Mouse (Mus musculus): ENCODE data around the gene Ager. TPM values are rescaled to one million over a fixed set of nuclear protein-coding genes. Genes with fewer than 3 reads are reported as not detected.

The Ager gene
- polyA plus RNA-seq, 1 experiment from 2014 or later: 1.1 TPM

DNA sequence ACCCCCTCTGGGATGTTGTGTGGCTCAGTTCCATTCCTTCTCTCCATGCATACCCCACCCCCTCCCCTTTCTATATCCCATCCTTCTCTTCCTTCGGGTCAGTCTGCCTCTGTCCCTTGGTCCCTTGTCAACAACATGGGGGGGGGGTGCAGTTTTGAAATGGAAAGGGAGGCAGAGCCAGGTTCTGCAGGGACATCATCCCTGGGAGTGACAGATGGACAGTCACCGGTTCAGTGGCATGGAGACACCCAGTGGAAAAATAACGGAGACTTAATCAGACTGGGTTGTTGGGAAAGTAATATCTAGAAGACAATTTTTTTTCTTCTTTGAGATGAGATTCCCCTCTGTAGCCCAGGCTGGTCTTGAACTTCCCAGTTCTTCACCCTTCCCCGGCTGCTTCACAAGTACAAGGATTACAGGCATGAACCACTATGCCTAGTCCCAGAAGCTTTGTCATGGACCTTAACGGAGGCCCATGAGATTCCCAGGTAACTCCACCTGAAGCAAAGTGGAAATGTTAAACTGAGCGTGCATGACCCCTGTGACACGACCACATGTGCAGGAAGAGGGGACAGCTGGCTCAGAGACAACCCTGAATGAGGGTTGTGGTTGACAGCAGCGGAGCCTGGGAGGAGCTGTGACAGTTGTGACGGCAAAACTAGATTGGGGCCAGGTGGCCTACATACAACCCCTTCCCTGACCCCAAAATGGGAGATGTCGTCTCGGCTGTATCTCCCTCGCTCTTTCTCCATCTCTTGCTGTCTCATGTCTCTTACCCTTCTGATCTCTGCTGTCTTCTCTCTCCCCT is 32.3 kb downstream of the Ager start:
- H3K4me2 ChIP-seq (ENCODE audit: low read length): peak overlapping the region; percentile 87
- H3K9me3 ChIP-seq (replicated peaks; ENCODE audit: control insufficient read depth, low read length): no peaks in the 10 kb centered on the region
- H3K27me3 ChIP-seq (replicated peaks; ENCODE audit: control insufficient read depth, insufficient read depth, low read length): peaks cover 20% of the 10 kb centered on the region
- ATAC-seq (no peak), DNase-seq (ENCODE audit: low spot score) (no peak)
- H3K4me3 ChIP-seq (ENCODE audit: low read depth, low read length): peak overlapping the region; percentile 71
- H3K9ac ChIP-seq (ENCODE audit: low read length): peak overlapping the region; percentile 52
- H3K4me1 ChIP-seq (ENCODE audit: control insufficient read depth, insufficient read depth, low read length): peaks cover 40% of the 10 kb centered on the region
- 21% methylated on average over 12 of the region's 12 CpGs for WGBS
- peaks cover 5% of the 10 kb centered on the region for H3K36me3 ChIP-seq (ENCODE audit: control insufficient read depth, insufficient read depth, low read length)
- peak overlapping the region; percentile 9; the same call in 1 of the 2 replicates for H3K27ac ChIP-seq (ENCODE audit: low read depth, low read length)

DNA sequence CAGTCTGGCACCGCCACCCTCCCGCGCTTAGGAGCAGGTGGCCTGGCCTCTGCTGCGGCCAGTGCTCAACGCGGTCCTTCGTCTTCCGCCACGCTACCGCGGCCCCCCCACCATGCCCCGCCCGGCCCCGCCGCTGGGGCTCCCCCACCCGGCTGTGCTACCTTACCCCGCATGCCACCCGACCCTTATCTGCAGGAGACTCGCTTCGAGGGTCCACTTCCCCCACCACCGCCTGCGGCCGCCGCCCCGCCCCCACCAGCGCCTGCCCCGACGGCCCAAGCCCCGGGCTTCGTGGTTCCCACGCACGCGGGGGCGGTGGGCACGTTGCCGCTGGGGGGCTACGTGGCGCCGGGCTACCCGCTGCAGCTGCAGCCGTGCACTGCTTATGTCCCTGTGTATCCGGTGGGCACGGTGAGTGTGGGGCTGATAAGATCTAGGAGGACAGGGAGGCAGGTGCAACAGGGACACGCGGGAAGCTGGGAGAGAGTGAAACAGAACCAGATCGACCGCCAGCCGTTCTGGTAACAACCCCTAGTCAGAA is 33.2 kb downstream of the Ager start:
- 4% methylated on average over 45 of the region's 48 CpGs for WGBS

DNA sequence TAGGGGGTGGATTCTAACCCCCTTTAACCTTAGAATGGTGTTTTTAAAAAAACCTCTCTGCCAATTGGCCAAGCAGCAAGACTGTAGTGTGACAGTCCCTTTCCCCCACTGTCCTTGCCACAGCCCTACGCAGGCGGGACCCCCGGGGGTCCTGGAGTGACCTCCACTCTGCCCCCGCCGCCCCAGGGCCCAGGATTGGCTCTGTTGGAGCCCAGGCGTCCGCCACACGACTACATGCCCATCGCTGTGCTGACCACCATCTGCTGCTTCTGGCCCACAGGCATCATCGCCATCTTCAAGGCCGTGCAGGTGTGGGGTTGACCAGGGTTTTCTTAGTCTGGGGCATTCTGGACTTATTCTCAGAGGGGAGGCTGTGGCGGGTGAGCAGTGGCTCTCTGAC is 34.0 kb downstream of the Ager start:
- H3K36me3 ChIP-seq (ENCODE audit: control insufficient read depth, insufficient read depth, low read length): no peaks in the 10 kb centered on the region
- DNase-seq (ENCODE audit: low spot score) (no peak), ATAC-seq (no peak)
- peaks cover 34% of the 10 kb centered on the region for H3K4me1 ChIP-seq (ENCODE audit: control insufficient read depth, insufficient read depth, low read length)
- 8% methylated on average over 12 of the region's 12 CpGs for WGBS
- peaks cover 20% of the 10 kb centered on the region for H3K27me3 ChIP-seq (replicated peaks; ENCODE audit: control insufficient read depth, insufficient read depth, low read length)
- H3K9ac ChIP-seq (ENCODE audit: low read length): peak overlapping the region; percentile 41
- H3K27ac ChIP-seq (ENCODE audit: low read depth, low read length): no peak overlapping the region
- H3K4me2 ChIP-seq (ENCODE audit: low read length): peak overlapping the region; percentile 87
- peak overlapping the region; percentile 25 for H3K4me3 ChIP-seq (ENCODE audit: low read depth, low read length)
- no peaks in the 10 kb centered on the region for H3K9me3 ChIP-seq (replicated peaks; ENCODE audit: control insufficient read depth, low read length)

More for the DNA sequence above, 33.2 kb downstream of the Ager start:
- H3K9me3 ChIP-seq (replicated peaks; ENCODE audit: control insufficient read depth, low read length): no peaks in the 10 kb centered on the region
- ATAC-seq: no peak
- H3K27ac ChIP-seq (ENCODE audit: low read depth, low read length): no peak overlapping the region
- H3K4me2 ChIP-seq (ENCODE audit: low read length): peak overlapping the region; percentile 87
- DNase-seq (ENCODE audit: low spot score): no peak
- H3K4me1 ChIP-seq (ENCODE audit: control insufficient read depth, insufficient read depth, low read length): peaks cover 40% of the 10 kb centered on the region
- peak overlapping the region; percentile 52 for H3K9ac ChIP-seq (ENCODE audit: low read length)
- H3K36me3 ChIP-seq (ENCODE audit: control insufficient read depth, insufficient read depth, low read length): no peaks in the 10 kb centered on the region
- peak overlapping the region; percentile 71 for H3K4me3 ChIP-seq (ENCODE audit: low read depth, low read length)
- peaks cover 20% of the 10 kb centered on the region for H3K27me3 ChIP-seq (replicated peaks; ENCODE audit: control insufficient read depth, insufficient read depth, low read length)

DNA sequence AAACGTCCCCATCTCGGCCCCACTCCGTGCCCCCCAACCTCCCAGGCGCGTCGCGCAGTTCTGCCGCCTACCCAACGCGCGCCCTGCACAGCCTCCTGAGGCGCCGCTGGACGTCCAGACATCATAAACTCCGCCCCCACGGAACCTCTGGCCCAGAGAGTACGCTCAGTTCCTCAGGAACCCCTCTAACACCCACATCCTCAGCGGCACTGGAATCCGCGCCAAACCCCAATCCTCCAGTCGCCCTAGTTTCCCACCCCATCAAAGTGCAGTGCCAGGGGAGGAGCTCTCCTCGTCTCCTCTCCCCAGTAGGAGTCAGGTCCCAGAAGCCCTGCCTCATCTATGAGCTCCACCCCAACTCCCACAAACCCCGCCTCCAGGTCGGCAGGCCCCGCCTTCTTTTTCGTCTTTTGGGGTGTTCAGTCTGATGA is 34.6 kb downstream of the Ager start:
- DNase-seq (ENCODE audit: low spot score): peak; percentile 60

DNA sequence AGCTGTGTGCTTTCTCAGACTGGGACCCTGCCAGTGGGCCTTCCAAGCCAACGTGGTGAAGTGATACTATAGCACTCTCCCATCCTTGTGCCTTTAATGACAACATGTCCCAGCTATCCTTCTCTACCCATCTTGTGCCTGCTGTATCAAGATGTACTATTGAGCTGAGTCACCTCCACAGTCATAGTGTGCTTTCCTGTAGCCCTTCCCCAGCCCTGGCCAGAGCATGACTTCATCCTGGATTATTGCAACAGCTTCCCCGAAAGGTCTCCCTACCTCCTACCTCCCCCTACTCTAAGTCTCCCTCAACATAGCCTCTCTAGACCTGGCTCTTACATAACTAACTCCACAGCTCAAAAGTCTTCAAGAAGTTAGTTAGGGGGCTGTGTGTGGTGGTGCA is 38.0 kb downstream of the Ager start:
- 82% methylated on average over 2 of the region's 2 CpGs for WGBS
- Histone ChIP-seq H3K27ac (ENCODE audit: low read depth, low read length) (no peak overlapping the region), H3K9me3 (replicated peaks; ENCODE audit: control insufficient read depth, low read length) (no peaks in the 10 kb centered on the region), H3K4me3 (ENCODE audit: low read depth, low read length) (no peak overlapping the region), H3K27me3 (replicated peaks; ENCODE audit: control insufficient read depth, insufficient read depth, low read length) (peaks cover 15% of the 10 kb centered on the region), H3K36me3 (ENCODE audit: control insufficient read depth, insufficient read depth, low read length) (no peaks in the 10 kb centered on the region), H3K9ac (ENCODE audit: low read length) (no peak overlapping the region), H3K4me2 (ENCODE audit: low read length) (no peak overlapping the region), H3K4me1 (ENCODE audit: control insufficient read depth, insufficient read depth, low read length) (peaks cover 13% of the 10 kb centered on the region)
- no peak for DNase-seq (ENCODE audit: low spot score)
- no peak for ATAC-seq

More for the DNA sequence above, 34.6 kb downstream of the Ager start:
- under 1% methylated on average over 26 of the region's 26 CpGs for WGBS
- Histone ChIP-seq H3K4me2 (ENCODE audit: low read length) (peak overlapping the region; percentile 87), H3K4me1 (ENCODE audit: control insufficient read depth, insufficient read depth, low read length) (peaks cover 34% of the 10 kb centered on the region), H3K36me3 (ENCODE audit: control insufficient read depth, insufficient read depth, low read length) (no peaks in the 10 kb centered on the region), H3K9me3 (replicated peaks; ENCODE audit: control insufficient read depth, low read length) (no peaks in the 10 kb centered on the region), H3K27ac (ENCODE audit: low read depth, low read length) (no peak overlapping the region), H3K9ac (ENCODE audit: low read length) (peak overlapping the region; percentile 41), H3K4me3 (ENCODE audit: low read depth, low read length) (peak overlapping the region; percentile 25), H3K27me3 (replicated peaks; ENCODE audit: control insufficient read depth, insufficient read depth, low read length) (peaks cover 20% of the 10 kb centered on the region)
- peak; percentile 18; the same call in 1 of the 2 replicates for ATAC-seq

GRCm38 (mm10) chr17:34637459-34637858 is 39.8 kb downstream of the Ager start:
- no peak for DNase-seq (ENCODE audit: low spot score)
- H3K27me3 ChIP-seq (replicated peaks; ENCODE audit: control insufficient read depth, insufficient read depth, low read length): 0 out of 2 replicates have a peak, but pooled peaks cover 2% of the 10 kb centered on the region
- WGBS: 65% methylated on average over 3 of the region's 3 CpGs
- H3K4me1 ChIP-seq (ENCODE audit: control insufficient read depth, insufficient read depth, low read length): peaks cover 6% of the 10 kb centered on the region
- H3K4me2 ChIP-seq (ENCODE audit: low read length): no peak overlapping the region
- no peaks in the 10 kb centered on the region for H3K9me3 ChIP-seq (replicated peaks; ENCODE audit: control insufficient read depth, low read length)
- no peak overlapping the region for H3K27ac ChIP-seq (ENCODE audit: low read depth, low read length)
- H3K9ac ChIP-seq (ENCODE audit: low read length): no peak overlapping the region; the same call in 1 of the 2 replicates
- H3K4me3 ChIP-seq (ENCODE audit: low read depth, low read length): no peak overlapping the region
- ATAC-seq: no peak
- H3K36me3 ChIP-seq (ENCODE audit: control insufficient read depth, insufficient read depth, low read length): no peaks in the 10 kb centered on the region

- no peaks in the 10 kb centered on the region for H3K27me3 ChIP-seq (replicated peaks; ENCODE audit: control insufficient read depth, insufficient read depth, low read length)
- 81% methylated on average over 7 of the region's 7 CpGs for WGBS
- DNase-seq (ENCODE audit: low spot score) (no peak), ATAC-seq (no peak)
- H3K9ac ChIP-seq (ENCODE audit: low read length): no peak overlapping the region
- no peak overlapping the region for H3K4me2 ChIP-seq (ENCODE audit: low read length)
- no peak overlapping the region for H3K4me3 ChIP-seq (ENCODE audit: low read depth, low read length)
- peak overlapping the region; percentile 21; the same call in 1 of the 2 replicates for H3K27ac ChIP-seq (ENCODE audit: low read depth, low read length)
- no peaks in the 10 kb centered on the region for H3K36me3 ChIP-seq (ENCODE audit: control insufficient read depth, insufficient read depth, low read length)
- no peaks in the 10 kb centered on the region for H3K9me3 ChIP-seq (replicated peaks; ENCODE audit: control insufficient read depth, low read length)
- peaks cover 6% of the 10 kb centered on the region for H3K4me1 ChIP-seq (ENCODE audit: control insufficient read depth, insufficient read depth, low read length)
These were observed 42.0 kb downstream of the Ager start for GRCm38 (mm10) chr17:34639461-34640255.

DNA sequence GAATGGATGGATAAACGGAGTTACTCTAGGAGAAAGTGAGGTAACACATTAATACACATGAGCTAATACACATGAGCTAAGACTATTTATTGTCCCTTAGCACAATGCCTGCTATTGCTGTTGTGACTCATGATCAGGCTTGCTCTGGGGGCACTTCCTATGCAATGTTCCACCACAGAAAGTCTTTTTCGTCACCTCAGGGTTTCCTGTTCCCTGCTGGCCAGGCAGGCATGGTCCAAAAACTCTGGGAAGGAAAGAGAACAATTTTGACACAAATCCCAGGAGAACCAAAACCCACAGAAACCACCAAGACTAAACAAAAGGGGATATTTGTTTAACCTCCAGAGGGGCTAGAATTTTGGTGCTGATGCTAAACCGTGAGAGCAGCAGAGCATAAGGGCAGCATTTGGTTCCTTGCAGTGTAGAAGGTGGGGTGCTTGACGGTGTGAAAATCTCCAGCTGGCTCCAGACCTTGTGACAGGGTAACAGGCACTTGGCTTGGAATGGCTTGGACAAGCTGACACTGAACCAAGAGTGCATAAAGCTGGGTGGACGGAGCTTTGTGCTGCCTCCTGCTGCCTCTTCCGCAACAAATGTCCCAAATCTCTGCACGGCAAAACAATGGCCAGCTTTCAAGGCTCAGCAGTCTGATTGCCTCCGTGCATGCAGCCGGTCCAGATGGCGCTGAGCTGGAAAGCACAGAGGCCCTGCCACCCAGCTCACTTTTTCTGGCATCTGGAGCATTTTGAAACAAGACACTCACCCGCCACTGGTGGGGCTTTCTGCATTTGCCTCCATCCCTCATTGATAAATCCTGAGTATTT is 43.3 kb downstream of the Ager start:
- 10% methylated on average over 11 of the region's 11 CpGs for WGBS
- Histone ChIP-seq H3K4me1 (ENCODE audit: control insufficient read depth, insufficient read depth, low read length) (peaks cover 14% of the 10 kb centered on the region), H3K4me3 (ENCODE audit: low read depth, low read length) (no peak overlapping the region), H3K9ac (ENCODE audit: low read length) (peak overlapping the region; percentile 45; the same call in 1 of the 2 replicates), H3K36me3 (ENCODE audit: control insufficient read depth, insufficient read depth, low read length) (no peaks in the 10 kb centered on the region), H3K27ac (ENCODE audit: low read depth, low read length) (peak overlapping the region; percentile 86), H3K9me3 (replicated peaks; ENCODE audit: control insufficient read depth, low read length) (no peaks in the 10 kb centered on the region), H3K27me3 (replicated peaks; ENCODE audit: control insufficient read depth, insufficient read depth, low read length) (no peaks in the 10 kb centered on the region), H3K4me2 (ENCODE audit: low read length) (peak overlapping the region; percentile 5; the same call in 1 of the 2 replicates)
- ATAC-seq: peak; percentile 51
- DNase-seq (ENCODE audit: low spot score): peak; percentile 74
